ENCODE assay signal across 20 mouse cellular contexts in genomic region chr1:179089174-179089573, GRCm38 (mm10).
"Had no signal": no experiment of that assay in that cellular context is flagged by ENCODE, and none has a peak within 500 bp of the region (broad histone marks: within the 10 kb centered on the region; RNA-seq: fewer than 3 reads in every experiment).

No protein-coding gene starts in this region.

- ATAC-seq: intestine, embryonic 15.5 days; lung, postnatal 0 days; midbrain, embryonic 13.5 days; midbrain, embryonic 16.5 days had no signal

- DNase-seq: kidney, adult 11 months; kidney, adult 8-10 months; kidney, postnatal 10 days; kidney, postnatal 36 days; lung, embryonic 14.5 days; retina, postnatal 1 day; thymus, adult 18-20 months; thymus, postnatal 36 days had no signal

- H3K4me3 ChIP-seq: intestine, embryonic 15.5 days; kidney, embryonic 15.5 days; limb, embryonic 12.5 days; limb, embryonic 15.5 days; liver, embryonic 15.5 days; midbrain, embryonic 10.5 days; midbrain, embryonic 13.5 days; myocyte; neural tube, embryonic 13.5 days had no signal

- H3K9me3 ChIP-seq: intestine, embryonic 15.5 days; kidney, embryonic 15.5 days; limb, embryonic 15.5 days; liver, embryonic 15.5 days; midbrain, embryonic 10.5 days; midbrain, embryonic 13.5 days; neural tube, embryonic 13.5 days had no signal

- H3K9ac ChIP-seq: intestine, embryonic 15.5 days; kidney, embryonic 15.5 days; limb, embryonic 12.5 days; limb, embryonic 15.5 days; liver, embryonic 15.5 days; lung, embryonic 14.5 days; midbrain, embryonic 13.5 days; neural tube, embryonic 13.5 days had no signal

- H3K27me3 ChIP-seq: intestine, embryonic 15.5 days; kidney, embryonic 15.5 days; limb, embryonic 12.5 days; limb, embryonic 15.5 days; liver, embryonic 15.5 days had no signal

- H3K36me3 ChIP-seq: intestine, embryonic 15.5 days; kidney, embryonic 15.5 days; limb, embryonic 12.5 days; limb, embryonic 15.5 days; midbrain, embryonic 10.5 days; midbrain, embryonic 13.5 days; neural tube, embryonic 13.5 days had no signal

- H3K4me1 ChIP-seq: intestine, embryonic 15.5 days; neural tube, embryonic 13.5 days had no signal

- H3K4me2 ChIP-seq: intestine, embryonic 15.5 days; kidney, embryonic 15.5 days; limb, embryonic 12.5 days; limb, embryonic 15.5 days; liver, embryonic 15.5 days; lung, embryonic 14.5 days; midbrain, embryonic 13.5 days; neural tube, embryonic 13.5 days had no signal

- H3K27ac ChIP-seq: intestine, embryonic 15.5 days; limb, embryonic 12.5 days; limb, embryonic 15.5 days; liver, embryonic 15.5 days; macrophage; midbrain, embryonic 10.5 days; midbrain, embryonic 13.5 days; neural tube, embryonic 13.5 days had no signal
